Mouse (Mus musculus): ENCODE measurements around the gene Steap3. TPM values are rescaled to one million over a fixed set of nuclear protein-coding genes. Genes with fewer than 3 reads are reported as not detected.

Gene Steap3
- polyA plus RNA-seq, 1 experiment from 2014 or later = 3.2 TPM

DNA sequence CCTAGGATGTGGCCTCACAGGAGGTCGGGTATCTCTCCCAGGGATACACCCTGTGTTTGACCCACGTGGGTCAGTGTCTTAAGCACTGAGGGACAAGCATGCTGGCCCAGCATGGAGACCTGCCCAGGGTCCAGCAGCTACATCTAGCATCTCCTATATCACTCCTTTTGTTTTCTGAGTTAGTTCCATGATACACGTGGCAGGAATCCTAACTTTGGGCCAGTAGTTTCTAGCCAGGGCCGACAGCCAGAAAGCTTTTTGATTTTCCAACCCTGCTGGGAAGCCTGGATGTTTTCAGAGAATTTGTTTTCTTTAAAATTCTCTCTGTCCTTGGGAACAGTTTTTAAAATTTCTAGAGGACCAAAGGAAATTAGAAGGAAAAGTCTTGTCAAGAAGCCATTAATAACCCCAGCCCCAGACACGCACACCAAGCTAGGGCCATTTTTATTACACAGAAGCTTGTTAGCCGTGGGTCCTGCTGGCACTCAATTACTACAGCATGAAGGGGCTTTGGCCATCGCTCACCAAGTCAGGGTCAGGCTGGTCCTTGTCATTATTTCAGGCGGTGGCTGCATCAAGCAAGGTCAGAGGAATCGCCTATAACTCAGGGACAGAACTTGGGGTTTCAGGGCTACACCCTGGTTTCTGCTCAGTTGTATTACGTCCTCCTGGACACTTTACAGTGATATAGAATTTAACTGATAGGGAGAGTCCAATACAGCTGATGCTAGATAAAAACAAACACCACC, 42.6 kb downstream of the Steap3 start:
- 84% methylated on average over 10 of the region's 10 CpGs for WGBS
- no peaks in the 10 kb centered on the region for H3K27me3 ChIP-seq (ENCODE audit: control insufficient read depth, insufficient read depth, low read length)
- DNase-seq = no peak
- no peak for ATAC-seq (ENCODE audit: low FRiP score, low TSS enrichment)
- no peaks in the 10 kb centered on the region for H3K36me3 ChIP-seq (ENCODE audit: control insufficient read depth, insufficient read depth, low read length)
- no peak overlapping the region for H3K4me3 ChIP-seq (replicated peaks; ENCODE audit: low read depth, low read length)
- H3K4me2 ChIP-seq (ENCODE audit: low read length) = no peak overlapping the region
- no peaks in the 10 kb centered on the region for H3K9me3 ChIP-seq (ENCODE audit: control insufficient read depth, low read length)
- H3K9ac ChIP-seq (replicated peaks; ENCODE audit: low read length) = no peak overlapping the region
- no peaks in the 10 kb centered on the region for H3K4me1 ChIP-seq (ENCODE audit: control insufficient read depth, insufficient read depth, low read length)
- H3K27ac ChIP-seq (replicated peaks; ENCODE audit: low read depth, low read length) = no peak overlapping the region

- no peak overlapping the region for H3K4me2 ChIP-seq (ENCODE audit: low read length)
- H3K36me3 ChIP-seq (ENCODE audit: control insufficient read depth, insufficient read depth, low read length) = no peaks in the 10 kb centered on the region
- WGBS = 83% methylated on average over 4 of the region's 4 CpGs
- H3K27me3 ChIP-seq (ENCODE audit: control insufficient read depth, insufficient read depth, low read length) = no peaks in the 10 kb centered on the region
- no peaks in the 10 kb centered on the region for H3K4me1 ChIP-seq (ENCODE audit: control insufficient read depth, insufficient read depth, low read length)
- ATAC-seq (ENCODE audit: low FRiP score, low TSS enrichment) = no peak
- no peaks in the 10 kb centered on the region for H3K9me3 ChIP-seq (ENCODE audit: control insufficient read depth, low read length)
- H3K4me3 ChIP-seq (replicated peaks; ENCODE audit: low read depth, low read length) = no peak overlapping the region
- no peak for DNase-seq
- H3K9ac ChIP-seq (replicated peaks; ENCODE audit: low read length) = no peak overlapping the region
- no peak overlapping the region for H3K27ac ChIP-seq (replicated peaks; ENCODE audit: low read depth, low read length)
Observed at GRCm38 (mm10) chr1:120223613-120224012, 48.9 kb downstream of the Steap3 start.

DNA sequence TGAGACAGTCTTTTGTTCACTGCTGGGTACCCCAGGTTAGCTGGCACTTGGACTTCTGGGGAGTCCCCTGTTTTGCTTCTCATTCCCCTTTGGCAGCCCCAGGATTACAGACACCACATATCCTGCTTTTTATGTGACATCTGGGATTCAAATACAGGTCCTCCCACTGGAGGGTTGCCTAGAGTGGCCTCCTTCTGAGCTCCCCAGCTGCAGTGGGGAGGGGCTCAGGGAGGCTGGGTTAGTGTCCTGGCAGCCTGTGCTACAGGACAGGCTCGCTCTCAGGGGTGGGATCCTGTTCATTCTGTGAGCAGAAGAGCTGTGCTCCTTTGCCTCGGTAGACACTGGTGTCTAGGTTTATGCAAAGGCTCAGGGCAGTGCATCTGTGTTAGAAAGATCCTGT, 51.2 kb downstream of the Steap3 start:
- H3K4me2 ChIP-seq (ENCODE audit: low read length) = no peak overlapping the region
- H3K4me3 ChIP-seq (replicated peaks; ENCODE audit: low read depth, low read length) = no peak overlapping the region
- no peaks in the 10 kb centered on the region for H3K36me3 ChIP-seq (ENCODE audit: control insufficient read depth, insufficient read depth, low read length)
- ATAC-seq (ENCODE audit: low FRiP score, low TSS enrichment) (no peak), DNase-seq (no peak)
- no peak overlapping the region for H3K9ac ChIP-seq (replicated peaks; ENCODE audit: low read length)
- no peak overlapping the region for H3K27ac ChIP-seq (replicated peaks; ENCODE audit: low read depth, low read length)
- WGBS = 40% methylated on average over 2 of the region's 2 CpGs
- H3K9me3 ChIP-seq (ENCODE audit: control insufficient read depth, low read length) = no peaks in the 10 kb centered on the region
- H3K4me1 ChIP-seq (ENCODE audit: control insufficient read depth, insufficient read depth, low read length) = no peaks in the 10 kb centered on the region
- no peaks in the 10 kb centered on the region for H3K27me3 ChIP-seq (ENCODE audit: control insufficient read depth, insufficient read depth, low read length)

DNA sequence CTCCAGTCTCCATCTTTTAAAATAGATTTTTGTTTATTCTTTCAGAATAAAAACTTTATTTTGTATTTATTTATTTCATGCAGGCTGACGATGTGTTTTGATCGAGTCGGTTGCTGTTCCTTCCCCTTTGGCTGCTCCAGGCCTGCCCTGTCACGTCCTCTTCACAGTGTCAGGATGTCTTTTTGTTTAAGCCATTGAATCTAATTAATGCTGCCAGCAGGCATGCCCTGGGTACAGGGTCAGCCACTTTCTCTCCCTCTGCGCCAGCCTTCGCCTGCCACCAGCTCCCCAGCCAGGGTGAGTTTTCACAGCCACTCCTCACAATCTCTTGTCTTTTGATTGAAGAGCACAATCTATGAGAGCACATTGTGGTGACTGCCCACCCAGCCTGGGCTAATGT, 51.7 kb downstream of the Steap3 start:
- Histone ChIP-seq H3K36me3 (ENCODE audit: control insufficient read depth, insufficient read depth, low read length) (no peaks in the 10 kb centered on the region), H3K27me3 (ENCODE audit: control insufficient read depth, insufficient read depth, low read length) (no peaks in the 10 kb centered on the region), H3K4me3 (replicated peaks; ENCODE audit: low read depth, low read length) (no peak overlapping the region), H3K4me1 (ENCODE audit: control insufficient read depth, insufficient read depth, low read length) (no peaks in the 10 kb centered on the region), H3K9ac (replicated peaks; ENCODE audit: low read length) (no peak overlapping the region), H3K9me3 (ENCODE audit: control insufficient read depth, low read length) (no peaks in the 10 kb centered on the region), H3K27ac (replicated peaks; ENCODE audit: low read depth, low read length) (no peak overlapping the region), H3K4me2 (ENCODE audit: low read length) (no peak overlapping the region)
- no peak; the same call in 1 of the 2 replicates for ATAC-seq (ENCODE audit: low FRiP score, low TSS enrichment)
- peak; percentile 15 for DNase-seq
- 41% methylated on average over 6 of the region's 6 CpGs for WGBS

- H3K4me1 ChIP-seq (ENCODE audit: control insufficient read depth, insufficient read depth, low read length) = no peaks in the 10 kb centered on the region
- 64% methylated on average over 11 of the region's 11 CpGs for WGBS
Observed at GRCm38 (mm10) chr1:120208502-120209230, 63.8 kb downstream of the Steap3 start.

GRCm38 (mm10) chr1:120207568-120207967, 64.9 kb downstream of the Steap3 start:
- Histone ChIP-seq H3K4me1 (ENCODE audit: control insufficient read depth, insufficient read depth, low read length) (no peaks in the 10 kb centered on the region), H3K9me3 (ENCODE audit: control insufficient read depth, low read length) (no peaks in the 10 kb centered on the region), H3K36me3 (ENCODE audit: control insufficient read depth, insufficient read depth, low read length) (no peaks in the 10 kb centered on the region), H3K9ac (replicated peaks; ENCODE audit: low read length) (no peak overlapping the region), H3K4me2 (ENCODE audit: low read length) (no peak overlapping the region), H3K27me3 (ENCODE audit: control insufficient read depth, insufficient read depth, low read length) (no peaks in the 10 kb centered on the region), H3K4me3 (replicated peaks; ENCODE audit: low read depth, low read length) (no peak overlapping the region), H3K27ac (replicated peaks; ENCODE audit: low read depth, low read length) (no peak overlapping the region)
- 35% methylated on average over 6 of the region's 6 CpGs for WGBS
- no peak for ATAC-seq (ENCODE audit: low FRiP score, low TSS enrichment)
- DNase-seq = peak; percentile 76

More at GRCm38 (mm10) chr1:120208502-120209230, 63.8 kb downstream of the Steap3 start:
- no peak overlapping the region for H3K4me2 ChIP-seq (ENCODE audit: low read length)
- H3K27me3 ChIP-seq (ENCODE audit: control insufficient read depth, insufficient read depth, low read length) = no peaks in the 10 kb centered on the region
- no peak overlapping the region for H3K4me3 ChIP-seq (replicated peaks; ENCODE audit: low read depth, low read length)
- H3K36me3 ChIP-seq (ENCODE audit: control insufficient read depth, insufficient read depth, low read length) = no peaks in the 10 kb centered on the region
- no peak overlapping the region for H3K9ac ChIP-seq (replicated peaks; ENCODE audit: low read length)
- no peaks in the 10 kb centered on the region for H3K9me3 ChIP-seq (ENCODE audit: control insufficient read depth, low read length)
- no peak for DNase-seq
- no peak overlapping the region for H3K27ac ChIP-seq (replicated peaks; ENCODE audit: low read depth, low read length)
- ATAC-seq (ENCODE audit: low FRiP score, low TSS enrichment) = no peak

DNA sequence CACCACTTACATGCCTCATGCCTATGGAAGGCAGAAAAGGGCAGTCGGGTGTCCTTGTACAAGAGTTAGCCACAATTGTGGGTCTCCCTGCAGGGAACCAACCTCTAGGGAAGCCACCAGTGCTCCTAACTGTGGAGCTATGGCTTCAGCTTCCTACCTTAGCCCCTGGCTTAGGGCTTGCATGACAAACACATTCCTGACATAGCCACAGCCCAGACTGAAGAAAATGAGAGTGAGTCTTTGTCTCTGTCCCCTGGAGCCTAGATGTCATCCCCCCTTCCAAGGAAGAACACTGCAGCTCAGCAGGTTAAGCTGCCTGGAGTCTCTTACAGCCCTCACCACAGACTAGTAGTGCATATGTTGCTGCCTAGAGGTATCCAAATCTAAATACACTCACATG, 67.7 kb downstream of the Steap3 start:
- WGBS = 14% methylated on average over 1 of the region's 1 CpGs
- no peak overlapping the region for H3K4me2 ChIP-seq (ENCODE audit: low read length)
- no peak overlapping the region for H3K27ac ChIP-seq (replicated peaks; ENCODE audit: low read depth, low read length)
- H3K36me3 ChIP-seq (ENCODE audit: control insufficient read depth, insufficient read depth, low read length) = no peaks in the 10 kb centered on the region
- H3K9ac ChIP-seq (replicated peaks; ENCODE audit: low read length) = no peak overlapping the region
- no peak overlapping the region for H3K4me3 ChIP-seq (replicated peaks; ENCODE audit: low read depth, low read length)
- no peaks in the 10 kb centered on the region for H3K4me1 ChIP-seq (ENCODE audit: control insufficient read depth, insufficient read depth, low read length)
- no peaks in the 10 kb centered on the region for H3K9me3 ChIP-seq (ENCODE audit: control insufficient read depth, low read length)
- no peaks in the 10 kb centered on the region for H3K27me3 ChIP-seq (ENCODE audit: control insufficient read depth, insufficient read depth, low read length)
- ATAC-seq (ENCODE audit: low FRiP score, low TSS enrichment) = no peak
- no peak for DNase-seq

- 82% methylated on average over 5 of the region's 5 CpGs for WGBS
- H3K9ac ChIP-seq (replicated peaks; ENCODE audit: low read length) = no peak overlapping the region
Observed at GRCm38 (mm10) chr1:120203836-120204235, 68.7 kb downstream of the Steap3 start.

DNA sequence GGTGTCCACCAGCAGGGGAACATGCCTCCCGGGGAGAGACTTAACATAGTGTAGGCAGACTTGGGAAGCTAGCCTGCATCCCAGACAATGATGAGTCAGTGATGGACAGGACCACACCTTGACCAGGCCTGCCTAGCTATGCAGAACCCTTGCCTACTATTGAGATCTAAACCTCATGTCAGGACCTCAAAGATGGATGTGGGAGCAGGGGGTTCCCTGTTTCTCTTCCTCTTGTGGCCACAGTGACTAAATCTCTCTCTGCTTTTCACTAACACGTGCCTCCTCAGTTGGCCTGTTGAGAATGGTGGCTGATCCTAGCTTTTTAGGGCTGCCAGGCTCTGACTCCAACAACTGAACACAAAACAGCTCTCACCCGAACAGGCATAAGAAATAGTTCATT, 70.0 kb downstream of the Steap3 start:
- no peak overlapping the region for H3K27ac ChIP-seq (replicated peaks; ENCODE audit: low read depth, low read length)
- 45% methylated on average over 3 of the region's 3 CpGs for WGBS
- no peak overlapping the region for H3K4me3 ChIP-seq (replicated peaks; ENCODE audit: low read depth, low read length)
- H3K4me1 ChIP-seq (ENCODE audit: control insufficient read depth, insufficient read depth, low read length) = no peaks in the 10 kb centered on the region
- no peaks in the 10 kb centered on the region for H3K9me3 ChIP-seq (ENCODE audit: control insufficient read depth, low read length)
- H3K36me3 ChIP-seq (ENCODE audit: control insufficient read depth, insufficient read depth, low read length) = no peaks in the 10 kb centered on the region
- H3K4me2 ChIP-seq (ENCODE audit: low read length) = no peak overlapping the region
- ATAC-seq (ENCODE audit: low FRiP score, low TSS enrichment) (no peak), DNase-seq (no peak)
- no peak overlapping the region for H3K9ac ChIP-seq (replicated peaks; ENCODE audit: low read length)
- H3K27me3 ChIP-seq (ENCODE audit: control insufficient read depth, insufficient read depth, low read length) = no peaks in the 10 kb centered on the region

More at GRCm38 (mm10) chr1:120203836-120204235, 68.7 kb downstream of the Steap3 start:
- Histone ChIP-seq H3K9me3 (ENCODE audit: control insufficient read depth, low read length) (no peaks in the 10 kb centered on the region), H3K36me3 (ENCODE audit: control insufficient read depth, insufficient read depth, low read length) (no peaks in the 10 kb centered on the region), H3K27ac (replicated peaks; ENCODE audit: low read depth, low read length) (no peak overlapping the region), H3K27me3 (ENCODE audit: control insufficient read depth, insufficient read depth, low read length) (no peaks in the 10 kb centered on the region), H3K4me1 (ENCODE audit: control insufficient read depth, insufficient read depth, low read length) (no peaks in the 10 kb centered on the region), H3K4me3 (replicated peaks; ENCODE audit: low read depth, low read length) (no peak overlapping the region), H3K4me2 (ENCODE audit: low read length) (no peak overlapping the region)
- no peak for ATAC-seq (ENCODE audit: low FRiP score, low TSS enrichment)
- no peak for DNase-seq
